ENCODE assay signal across 13 mouse cellular contexts in the genomic region with DNA sequence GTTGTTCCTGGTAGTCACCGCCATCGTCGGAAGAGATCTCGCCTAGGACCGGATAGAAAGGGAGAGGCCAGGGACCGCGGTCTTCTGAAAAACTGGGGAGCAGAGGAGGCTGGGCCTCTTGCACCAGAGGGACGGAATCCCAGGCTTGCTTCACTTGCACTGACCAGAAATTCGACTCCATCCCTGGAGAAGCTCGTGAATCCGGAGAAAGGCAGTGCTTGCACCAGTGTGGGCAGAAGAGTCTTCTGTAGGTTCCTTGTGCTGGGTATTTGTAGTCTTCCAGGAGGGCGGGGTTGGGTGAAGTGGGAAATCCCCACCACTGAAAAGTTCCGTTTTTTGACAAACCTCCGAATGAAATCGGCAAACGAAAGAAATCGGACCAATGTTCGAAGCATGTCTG. TPM values are rescaled to one million over a fixed set of nuclear protein-coding genes. Genes with fewer than 3 reads are reported as not detected.
"Had no signal": no experiment of that assay in that cellular context is flagged by ENCODE, and none has a peak within 500 bp of the region (broad histone marks: within the 10 kb centered on the region; RNA-seq: fewer than 3 reads in every experiment).

No protein-coding gene starts in this region.

RNA-seq across cellular contexts. Expression of a gene that starts 8.3 kb away (rescaled TPM):
- total RNA-seq: left cerebral cortex, postnatal 4 days; liver, adult 2 months had no signal
- polyA plus RNA-seq: intestine, embryonic 16.5 days; kidney, adult 2 months; kidney, embryonic 15.5 days; limb, embryonic 13.5 days; liver, adult 2 months; liver, embryonic 14.5 days; lung, embryonic 16.5 days; midbrain, embryonic 14.5 days; neural tube, embryonic 15.5 days; stomach, embryonic 14.5 days; thymus, adult 2 months; urinary bladder, adult 2 months had no signal

RNA-seq across cellular contexts. Expression of a gene that starts 16.8 kb away (rescaled TPM):
- total RNA-seq: left cerebral cortex, postnatal 4 days had no signal
- polyA plus RNA-seq: intestine, embryonic 16.5 days; limb, embryonic 13.5 days; liver, adult 2 months; lung, embryonic 16.5 days; midbrain, embryonic 14.5 days; neural tube, embryonic 15.5 days; stomach, embryonic 14.5 days had no signal
